Mouse (Mus musculus) neural tube, embryonic 10.5 days (tissue): ENCODE measurements around the gene Fhit.

Experiments
- DNase-seq: peaks from one replicate; pipeline ENCODE4 v3.0.0-alpha.2; 2017; ENCODE audit warnings: low spot score; ENCODE audit errors: extremely low spot score

Fhit gene

GRCm38 (mm10) chr14:10526800-10527199 lies 635.0 kb downstream of the Fhit start:
- no peak for DNase-seq

GRCm38 (mm10) chr14:10525786-10526185 lies 636.0 kb downstream of the Fhit start:
- no peak for DNase-seq

- no peak for DNase-seq
These were observed 647.8 kb downstream of the Fhit start for GRCm38 (mm10) chr14:10514026-10514425.

- no peak for DNase-seq
These were observed 652.6 kb downstream of the Fhit start for GRCm38 (mm10) chr14:10509252-10509651.

- DNase-seq: no peak
These were observed 654.3 kb downstream of the Fhit start for GRCm38 (mm10) chr14:10507560-10507959.

GRCm38 (mm10) chr14:10485798-10486197 lies 676.0 kb downstream of the Fhit start:
- no peak for DNase-seq

GRCm38 (mm10) chr14:10482851-10483613 lies 678.8 kb downstream of the Fhit start:
- DNase-seq: no peak

- DNase-seq: no peak
These were observed 680.5 kb downstream of the Fhit start for GRCm38 (mm10) chr14:10481370-10481769.

- no peak for DNase-seq
These were observed 681.2 kb downstream of the Fhit start for GRCm38 (mm10) chr14:10480681-10481080.

- peak; percentile 63 for DNase-seq
These were observed 708.6 kb downstream of the Fhit start for GRCm38 (mm10) chr14:10453001-10453861.

- DNase-seq: no peak
These were observed 709.6 kb downstream of the Fhit start for GRCm38 (mm10) chr14:10452234-10452633.

- no peak for DNase-seq
These were observed 716.5 kb downstream of the Fhit start for GRCm38 (mm10) chr14:10445360-10445759.

- DNase-seq: no peak
These were observed 722.7 kb downstream of the Fhit start for GRCm38 (mm10) chr14:10439007-10439749.

- DNase-seq: no peak
These were observed 725.6 kb downstream of the Fhit start for GRCm38 (mm10) chr14:10436193-10436592.

- no peak for DNase-seq
These were observed 729.3 kb downstream of the Fhit start for GRCm38 (mm10) chr14:10432502-10432901.

- DNase-seq: no peak
These were observed 731.3 kb downstream of the Fhit start for GRCm38 (mm10) chr14:10430396-10431000.

GRCm38 (mm10) chr14:10423499-10423898 lies 738.3 kb downstream of the Fhit start:
- DNase-seq: no peak

GRCm38 (mm10) chr14:10422261-10422660 lies 739.6 kb downstream of the Fhit start:
- no peak for DNase-seq

GRCm38 (mm10) chr14:10415068-10415467 lies 746.8 kb downstream of the Fhit start:
- no peak for DNase-seq

GRCm38 (mm10) chr14:10409306-10409962 lies 752.4 kb downstream of the Fhit start:
- no peak for DNase-seq

GRCm38 (mm10) chr14:10405346-10405745 lies 756.5 kb downstream of the Fhit start:
- no peak for DNase-seq
